Mouse (Mus musculus) liver, embryonic 14.5 days (tissue): ENCODE results near the gene Sik2. TPM values are rescaled to one million over a fixed set of nuclear protein-coding genes. Genes with fewer than 3 reads are reported as not detected.
A peak's percentile ranks its signal among the peaks of the same experiment; 100 is the strongest.

ENCODE experiments used
- ATAC-seq: fragments of 200-750 bp; cut with Nextera tagmentation; 2 replicates; pipeline ENCODE4 v1.8.0; 2017; ENCODE audit warnings: moderate number of reproducible peaks, mild to moderate bottlenecking, moderate library complexity; ENCODE audit not compliant: insufficient read depth
- DNase-seq, 3 experiments: peaks; one replicate each; pipeline ENCODE4 v3.0.0-alpha.2; 2012 to 2013; ENCODE audit warnings: low read depth in 3 of 3, low spot score in 3 of 3
- H3K27ac ChIP-seq: fragments of 300-500 bp; sonication (generic); 2 replicates; pipeline ENCODE4 v1.5.1; 2014; ENCODE audit warnings: moderate library complexity, mild to moderate bottlenecking, control low read depth, inconsistent platforms
- H3K27me3 ChIP-seq: fragments of 300-500 bp; sonication (generic); 2 replicates; pipeline ENCODE4 v1.6.1; 2014; ENCODE audit warnings: mild to moderate bottlenecking, low read length, moderate library complexity; ENCODE audit not compliant: control insufficient read depth, insufficient read depth
- H3K36me3 ChIP-seq: fragments of 300-500 bp; sonication (generic); replicated peaks from 2 replicates; pipeline ENCODE4 v1.6.1; 2014; ENCODE audit warnings: low read depth; ENCODE audit not compliant: control insufficient read depth, insufficient read depth
- H3K4me1 ChIP-seq, 2 experiments: fragments of 200-500 bp in 1 of 2; fragments of 300-500 bp in 1 of 2; sonication (generic) in 1 of 2; replicated peaks; 2 replicates each; pipeline ENCODE4 v1.6.1; 2012 to 2014; ENCODE audit warnings: antibody characterized with exemption in 1 of 2, inconsistent platforms in 1 of 2, low read length in 1 of 2; ENCODE audit not compliant: control insufficient read depth in 2 of 2, insufficient read depth in 2 of 2
- H3K4me2 ChIP-seq: fragments of 300-500 bp; sonication (generic); 2 replicates; pipeline ENCODE4 v1.6.1; 2014; ENCODE audit warnings: low read depth, mild to moderate bottlenecking, control low read depth, moderate library complexity
- H3K4me3 ChIP-seq, 2 experiments: fragments of 200-500 bp in 1 of 2; fragments of 300-500 bp in 1 of 2; sonication (generic) in 1 of 2; 2 replicates each; pipeline ENCODE4 v1.5.1; 2012 to 2014; ENCODE audit warnings: low read depth in 2 of 2, low read length in 2 of 2, mild to moderate bottlenecking in 2 of 2, control low read depth in 1 of 2, inconsistent platforms in 1 of 2, moderate library complexity in 1 of 2; ENCODE audit not compliant: insufficient read depth in 1 of 2
- H3K9ac ChIP-seq: fragments of 300-500 bp; sonication (generic); replicated peaks from 2 replicates; pipeline ENCODE4 v1.6.1; 2014; ENCODE audit warnings: mild to moderate bottlenecking, control low read depth, moderate library complexity
- H3K9me3 ChIP-seq: fragments of 300-500 bp; sonication (generic); 2 replicates; pipeline ENCODE4 v1.6.1; 2016; ENCODE audit warnings: low read length, mixed read lengths; ENCODE audit not compliant: control insufficient read depth
- CTCF ChIP-seq: IDR thresholded peaks from 2 replicates; pipeline ENCODE4 v1.5.1; 2016; ENCODE audit warnings: antibody characterized with exemption, low read depth, control low read depth
- EP300 ChIP-seq: IDR thresholded peaks from 2 replicates; pipeline ENCODE4 v1.6.1; 2016; ENCODE audit warnings: antibody characterized with exemption, low read depth
- WGBS: fragments of 180-500 bp; shearing (Covaris S2); extraction: QIAGEN DNeasy Blood & Tissue Kit; methylation state at CpG from one replicate; pipeline ENCODE4 v1.1.7; 2014; ENCODE audit not compliant: insufficient replicate concordance; 5-methylcytosine and 5-hydroxymethylcytosine counted together
- polyA plus RNA-seq, 2 experiments: library from polyadenylated mRNA; depleted of rRNA in 1 of 2; stranded (reverse) in 1 of 2; unstranded in 1 of 2; fragments of >200 nt; fragmentation: Nextera tagmentation in 1 of 2; extraction: Ambion mirVana in 1 of 2; gene quantifications; 2 replicates each; pipeline versions ENCODE4 v1.2.1 to v1.2.3; 2012 to 2014

Sik2 gene
- polyA plus RNA-seq (2012; rRNA removed) = 6.9 and 8.7 TPM in 2 replicates
- polyA plus RNA-seq (2014; fragmentation: Nextera tagmentation; extraction: Ambion mirVana) = 7.8 and 8.3 TPM in 2 replicates

- TF ChIP-seq CTCF (peak; percentile 91), EP300 (peak; percentile 30; the same call in 1 of the 2 replicates)
Observed at GRCm38 (mm10) chr9:51008841-51009655, at the start of gene Sik2. TSS of gene Sik2 (minus strand) at chr9:51009073.

GRCm38 (mm10) chr9:51056360-51057324 is 47.8 kb upstream of the Sik2 start:
- peak; percentile 37; the same call in 1 of the 2 replicates for ATAC-seq
- Histone ChIP-seq H3K4me1 (0 out of 4 replicates have a peak, but pooled peaks cover 0 to 2% of the 10 kb centered on the region in 2 experiments), H3K27me3 (no peaks in the 10 kb centered on the region), H3K36me3 (no peaks in the 10 kb centered on the region), H3K4me3 (no peak overlapping the region), H3K4me2 (no peak overlapping the region), H3K9me3 (no peaks in the 10 kb centered on the region), H3K9ac (no peak overlapping the region), H3K27ac (no peak overlapping the region)
- DNase-seq = no peak
- no peak for TF ChIP-seq CTCF
- TF ChIP-seq EP300 = no peak
- WGBS = 35% methylated on average over 3 of the region's 3 CpGs

More at GRCm38 (mm10) chr9:51008841-51009655, at the start of gene Sik2:
- H3K27ac ChIP-seq = peak within 1 kb of the TSS; percentile 79
- peak; percentile 87 to 88 (median 87) for DNase-seq
- H3K9me3 ChIP-seq = no peaks in the 10 kb centered on the region
- H3K4me3 ChIP-seq = peak within 1 kb of the TSS; percentile 83 to 88
- ATAC-seq = peak; percentile 94
- peak within 1 kb of the TSS; percentile 88 for H3K9ac ChIP-seq
- H3K4me2 ChIP-seq = peak within 1 kb of the TSS; percentile 88
- H3K27me3 ChIP-seq = no peaks in the 10 kb centered on the region
- WGBS = under 1% methylated on average over 78 of the region's 85 CpGs
- no peaks in the 10 kb centered on the region for H3K36me3 ChIP-seq
- H3K4me1 ChIP-seq = peaks cover 4 to 5% of the 10 kb centered on the region in 2 experiments

- Histone ChIP-seq H3K4me2 (no peak overlapping the region), H3K4me3 (no peak overlapping the region), H3K27ac (no peak overlapping the region), H3K4me1 (0 out of 4 replicates have a peak, but pooled peaks cover 0 to under 1% of the 10 kb centered on the region in 2 experiments), H3K36me3 (no peaks in the 10 kb centered on the region), H3K9me3 (no peaks in the 10 kb centered on the region), H3K9ac (no peak overlapping the region), H3K27me3 (no peaks in the 10 kb centered on the region)
- 21% methylated on average over 3 of the region's 3 CpGs for WGBS
- ATAC-seq (no peak), DNase-seq (no peak)
- TF ChIP-seq EP300 (no peak), CTCF (peak; percentile 26; the same call in 1 of the 2 replicates)
Observed at GRCm38 (mm10) chr9:51052180-51052579, 43.3 kb upstream of the Sik2 start.

- no peak overlapping the region for H3K4me3 ChIP-seq
- no peak overlapping the region for H3K9ac ChIP-seq
- no peak overlapping the region for H3K27ac ChIP-seq
- H3K4me1 ChIP-seq = no peaks in the 10 kb centered on the region
- no peaks in the 10 kb centered on the region for H3K36me3 ChIP-seq
- no peak for DNase-seq
- no peaks in the 10 kb centered on the region for H3K27me3 ChIP-seq
- H3K9me3 ChIP-seq = no peaks in the 10 kb centered on the region
- no peak overlapping the region for H3K4me2 ChIP-seq
- no peak for TF ChIP-seq EP300
- TF ChIP-seq CTCF = no peak
- no peak for ATAC-seq
- 60% methylated on average over 6 of the region's 6 CpGs for WGBS
Observed at GRCm38 (mm10) chr9:51042136-51042535, 33.3 kb upstream of the Sik2 start.
